Mouse (Mus musculus) CH12.LX (cell line): ENCODE results near the gene Nol6. TPM values are rescaled to one million over a fixed set of nuclear protein-coding genes. Genes with fewer than 3 reads are reported as not detected.

Source experiments
- DNase-seq: peaks from one replicate; pipeline ENCODE4 v3.0.0-alpha.2; 2013; ENCODE audit errors: extremely low read depth
- H3K27ac ChIP-seq: 2 replicates; pipeline ENCODE4 v1.5.1; 2012; ENCODE audit warnings: low read depth, mild to moderate bottlenecking, control low read depth, moderate library complexity; ENCODE audit not compliant: insufficient read depth
- H3K27me3 ChIP-seq: replicated peaks from 2 replicates; pipeline ENCODE3; 2012; ENCODE audit warnings: inconsistent platforms
- H3K36me3 ChIP-seq, 2 experiments: replicated peaks in 1 of 2; 2 replicates each; pipeline versions ENCODE3 to v1.6.1; 2012; ENCODE audit warnings: inconsistent platforms in 1 of 2, low read length in 1 of 2, mild to moderate bottlenecking in 1 of 2, mixed read lengths in 1 of 2, moderate library complexity in 1 of 2; ENCODE audit not compliant: control insufficient read depth in 1 of 2, insufficient read depth in 1 of 2
- H3K4me1 ChIP-seq, 2 experiments: 2 replicates each; pipeline ENCODE4 v1.6.1; 2012; ENCODE audit warnings: inconsistent platforms in 1 of 2, moderate library complexity in 1 of 2; ENCODE audit not compliant: insufficient read depth in 2 of 2, control insufficient read depth in 1 of 2
- H3K4me2 ChIP-seq: 2 replicates; pipeline ENCODE4 v1.6.1; 2012; ENCODE audit warnings: low read depth, mild to moderate bottlenecking, control low read depth; ENCODE audit not compliant: poor library complexity, insufficient read depth, severe bottlenecking
- H3K4me3 ChIP-seq, 3 experiments: fragments of 150-350 bp in 1 of 3; sonication (generic) in 1 of 3; replicated peaks in 1 of 3; 2 replicates each; pipeline versions ENCODE3 to v1.5.1; 2011 to 2012; ENCODE audit warnings: low read depth in 2 of 3, low read length in 2 of 3, mild to moderate bottlenecking in 2 of 3, moderate library complexity in 2 of 3, control low read depth in 1 of 3, improper control_type of control experiment in 1 of 3, inconsistent platforms in 1 of 3, mixed read lengths in 1 of 3; ENCODE audit not compliant: poor library complexity in 1 of 3
- H3K79me2 ChIP-seq: replicated peaks from 2 replicates; pipeline ENCODE4 v1.6.1; 2012; ENCODE audit warnings: mild to moderate bottlenecking, moderate library complexity; ENCODE audit not compliant: control insufficient read depth, poor library complexity, insufficient read depth, severe bottlenecking; ENCODE audit errors: extremely low read depth
- H3K9ac ChIP-seq: 2 replicates; pipeline ENCODE4 v1.6.1; 2012; ENCODE audit warnings: low read depth, mild to moderate bottlenecking, control low read depth, moderate library complexity; ENCODE audit not compliant: insufficient read depth
- H3K9me3 ChIP-seq: replicated peaks from 2 replicates; pipeline ENCODE3; 2012; ENCODE audit warnings: low read length, inconsistent platforms, mixed read lengths
- CHD2 ChIP-seq: IDR thresholded peaks from 2 replicates; pipeline ENCODE4 v1.6.1; 2011; ENCODE audit warnings: low read length, improper control_type of control experiment
- CTCF ChIP-seq, 2 experiments: IDR thresholded peaks in 1 of 2; conservative IDR thresholded peaks in 1 of 2; 2 replicates each; pipeline ENCODE4 v1.5.1; 2011 to 2012; ENCODE audit warnings: low read depth in 2 of 2, low read length in 2 of 2, improper control_type of control experiment in 1 of 2, inconsistent platforms in 1 of 2, mild to moderate bottlenecking in 1 of 2, moderate library complexity in 1 of 2
- E2F4 ChIP-seq: IDR thresholded peaks from 2 replicates; pipeline ENCODE4 v1.6.1; 2011; ENCODE audit warnings: low read depth, low read length, improper control_type of control experiment; ENCODE audit not compliant: insufficient replicate concordance
- IRF4 ChIP-seq: IDR thresholded peaks from 2 replicates; pipeline ENCODE4 v1.6.1; 2014; ENCODE audit warnings: low read depth, mild to moderate bottlenecking, inconsistent platforms, low read length, improper control_type of control experiment
- JUND ChIP-seq: conservative IDR thresholded peaks from 2 replicates; pipeline ENCODE4 v1.6.1; 2011; ENCODE audit warnings: low read depth, low read length, improper control_type of control experiment
- MEF2A ChIP-seq: IDR thresholded peaks from 2 replicates; pipeline ENCODE4 v1.6.1; 2014; ENCODE audit warnings: low read depth, mild to moderate bottlenecking, inconsistent platforms, low read length, improper control_type of control experiment, borderline replicate concordance
- NELFE ChIP-seq: IDR thresholded peaks from 2 replicates; pipeline ENCODE4 v1.6.1; 2011; ENCODE audit warnings: low read depth, low read length, improper control_type of control experiment
- POLR2A ChIP-seq: IDR thresholded peaks from 2 replicates; pipeline ENCODE4 v1.6.1; 2011; ENCODE audit warnings: low read depth, mild to moderate bottlenecking, improper control_type of control experiment, low read length
- POLR2AphosphoS2 ChIP-seq: IDR thresholded peaks from 2 replicates; pipeline ENCODE4 v1.6.1; 2011; ENCODE audit warnings: low read depth, low read length, improper control_type of control experiment
- SMC3 ChIP-seq: IDR thresholded peaks from 2 replicates; pipeline ENCODE4 v1.6.1; 2011; ENCODE audit warnings: low read depth, low read length, improper control_type of control experiment
- TCF12 ChIP-seq: IDR thresholded peaks from 2 replicates; pipeline ENCODE4 v1.6.1; 2014; ENCODE audit warnings: low read depth, mild to moderate bottlenecking, inconsistent platforms, low read length, improper control_type of control experiment
- UBTF ChIP-seq: IDR thresholded peaks from 2 replicates; pipeline ENCODE4 v1.6.1; 2012; ENCODE audit warnings: low read depth, mild to moderate bottlenecking, inconsistent platforms, low read length, improper control_type of control experiment, moderate library complexity
- USF1 ChIP-seq: IDR thresholded peaks from 2 replicates; pipeline ENCODE4 v1.6.1; 2014; ENCODE audit warnings: low read depth, mild to moderate bottlenecking, inconsistent platforms, low read length, improper control_type of control experiment
- USF2 ChIP-seq: conservative IDR thresholded peaks from 2 replicates; pipeline ENCODE4 v1.6.1; 2011; ENCODE audit warnings: low read depth, low read length, improper control_type of control experiment
- ZC3H11A ChIP-seq: IDR thresholded peaks from 2 replicates; pipeline ENCODE4 v1.6.1; 2012; ENCODE audit warnings: low read depth, mild to moderate bottlenecking, inconsistent platforms, low read length, improper control_type of control experiment
- ZMIZ1 ChIP-seq: IDR thresholded peaks from 2 replicates; pipeline ENCODE4 v1.6.1; 2012; ENCODE audit warnings: low read depth, mild to moderate bottlenecking, inconsistent platforms, low read length, improper control_type of control experiment
- ZNF384 ChIP-seq: IDR thresholded peaks from 2 replicates; pipeline ENCODE4 v1.6.1; 2012; ENCODE audit warnings: low read depth, low read length, improper control_type of control experiment, inconsistent platforms
- dilution Hi-C: fragments of 300-500 bp; cut with MboI; formaldehyde crosslinking; loops from 2 replicates; pipeline ENCODE4 v1.14.3; 2020; ENCODE audit warnings: low sequenced_read_pairs; ENCODE audit not compliant: extremely low pct_unique_long_range_greater_than_20kb, extremely low pct_ligation_motif_present
- in situ Hi-C: fragments of 300-500 bp; cut with MboI; formaldehyde crosslinking; loops from 3 replicates; pipeline ENCODE4 v1.14.3; 2019; ENCODE audit warnings: low sequenced_read_pairs, low pct_ligation_motif_present, low pct_unique_long_range_greater_than_20kb, mixed read lengths
- polyA plus RNA-seq: library from polyadenylated mRNA; unstranded; fragments of >175 nt; gene quantifications from 2 replicates; pipeline ENCODE4 v1.2.1, GENCODE M21; 2012; ENCODE audit warnings: low read depth; ENCODE audit not compliant: insufficient read length
- total RNA-seq, 2 experiments: library from RNA; depleted of rRNA; stranded (reverse); fragments of 300-350 nt in 1 of 2; fragments of >200 nt in 1 of 2; gene quantifications; 2 replicates each; pipeline ENCODE4 v1.2.3; 2012 to 2014

Gene Nol6
- total and polyA plus RNA-seq, 3 experiments = 22.0 to 81.5 (median 30.0) TPM

GRCm38 (mm10) chr4:41115793-41116192 lies 8.5 kb downstream of the Nol6 start:
- Histone ChIP-seq H3K4me2 (no peak overlapping the region), H3K4me1 (no peaks in the 10 kb centered on the region), H3K4me3 (no peak overlapping the region), H3K27me3 (no peaks in the 10 kb centered on the region), H3K9ac (no peak overlapping the region)
- TF ChIP-seq USF2 (no peak), POLR2AphosphoS2 (no peak)
- TF ChIP-seq, all 38 proteins: peak for 0
- in situ Hi-C loops = loop anchor here (5.0 kb wide), 1 partner anchor 53 kb away; no protein-coding TSS in a partner anchor
- Histone ChIP-seq H3K9me3 (no peaks in the 10 kb centered on the region), H3K79me2 (no peaks in the 10 kb centered on the region), H3K36me3 (peaks cover 71 to 85% of the 10 kb centered on the region in 2 experiments), H3K27ac (no peak overlapping the region)
- DNase-seq = no peak
- dilution Hi-C loops = no loop called here

GRCm38 (mm10) chr4:41115074-41115473 lies 9.2 kb downstream of the Nol6 start:
- H3K36me3 ChIP-seq = peaks cover 64 to 78% of the 10 kb centered on the region in 2 experiments
- no peak overlapping the region for H3K4me3 ChIP-seq
- TF ChIP-seq UBTF (no peak), JUND (no peak), SMC3 (no peak), TCF12 (no peak), MEF2A (no peak), ZMIZ1 (no peak), USF1 (no peak)
- no peaks in the 10 kb centered on the region for H3K9me3 ChIP-seq
- in situ Hi-C loops (loop anchor here (5.0 kb wide), 1 partner anchor 53 kb away; no protein-coding TSS in a partner anchor), dilution Hi-C loops (no loop called here)
- no peaks in the 10 kb centered on the region for H3K4me1 ChIP-seq
- H3K9ac ChIP-seq = no peak overlapping the region
- no peaks in the 10 kb centered on the region for H3K79me2 ChIP-seq
- no peaks in the 10 kb centered on the region for H3K27me3 ChIP-seq
- H3K4me2 ChIP-seq = no peak overlapping the region
- DNase-seq = no peak
- no peak overlapping the region for H3K27ac ChIP-seq

DNA sequence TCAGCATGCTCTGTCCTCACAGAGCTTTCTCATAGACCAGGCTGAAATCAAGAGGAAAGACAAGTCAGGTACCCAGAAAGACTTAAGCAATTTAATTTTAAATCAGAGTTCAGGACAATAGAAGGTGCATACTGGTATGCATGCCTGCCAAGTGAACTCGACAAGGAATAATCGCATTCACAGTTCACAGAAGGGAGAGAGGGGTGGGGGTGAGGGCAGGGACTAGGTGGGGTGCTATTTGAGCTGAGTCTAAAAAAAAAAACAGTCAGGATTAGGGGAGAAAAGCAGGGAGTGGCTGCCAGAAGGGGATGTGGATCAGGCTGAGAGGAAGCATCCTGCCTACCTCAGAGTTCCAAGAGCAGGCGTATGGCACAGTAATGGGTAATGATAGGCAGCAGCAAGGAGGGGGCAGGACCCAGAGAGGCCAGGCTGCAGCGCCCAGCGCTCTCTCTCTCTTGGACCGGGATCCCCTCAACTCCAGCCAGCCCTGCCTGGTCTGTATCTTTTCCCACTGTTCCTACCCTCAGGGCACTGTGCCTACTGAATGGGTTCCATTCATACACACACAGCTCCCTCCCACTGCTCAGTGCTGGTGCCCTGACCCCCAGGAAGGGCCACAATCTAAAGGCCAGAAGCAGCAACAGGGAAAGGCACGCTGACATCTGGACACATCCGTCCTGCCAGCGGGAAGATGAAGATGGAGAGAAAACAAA lies 9.7 kb downstream of the Nol6 start:
- Histone ChIP-seq H3K4me1 (no peaks in the 10 kb centered on the region), H3K79me2 (no peaks in the 10 kb centered on the region), H3K4me3 (no peak overlapping the region), H3K4me2 (no peak overlapping the region), H3K27ac (no peak overlapping the region), H3K9ac (no peak overlapping the region), H3K36me3 (peaks cover 58 to 73% of the 10 kb centered on the region in 2 experiments), H3K27me3 (no peaks in the 10 kb centered on the region), H3K9me3 (no peaks in the 10 kb centered on the region)
- in situ Hi-C loops (loop anchor here (5.0 kb wide), 1 partner anchor 52 kb away; no protein-coding TSS in a partner anchor), dilution Hi-C loops (no loop called here)
- DNase-seq = no peak
- TF ChIP-seq POLR2AphosphoS2 (no peak), JUND (no peak), CHD2 (no peak), POLR2A (no peak), UBTF (no peak), ZMIZ1 (no peak), CTCF (conservative IDR thresholded peaks at IDR 0.05 in 1 of 2, IDR thresholded peaks at IDR 0.05 in 1 of 2; ENCODE audit: low read depth in 2 of 2, low read length in 2 of 2) (no peak), TCF12 (no peak), NELFE (no peak), IRF4 (no peak), ZNF384 (no peak), E2F4 (no peak), ZC3H11A (no peak)
